Mouse (Mus musculus): ENCODE measurements around the gene Fbxl16. TPM values are rescaled to one million over a fixed set of nuclear protein-coding genes. Genes with fewer than 3 reads are reported as not detected.
"Not testable (repeated sequence)": the region's sequence is repeated elsewhere in the genome, so short reads cannot be mapped to it uniquely, and the experiment has no call there.

Gene Fbxl16
- polyA plus RNA-seq, 1 experiment from 2014 or later = 40.9 TPM

GRCm38 (mm10) chr17:25796211-25796771, 12.6 kb upstream of the Fbxl16 start:
- peak overlapping the region; percentile 96 for H3K4me2 ChIP-seq
- peak overlapping the region; percentile 53 for H3K9ac ChIP-seq (replicated peaks)
- no peaks in the 10 kb centered on the region for H3K9me3 ChIP-seq (replicated peaks)
- ATAC-seq (ENCODE audit: low FRiP score) = no peak
- peaks cover 59% of the 10 kb centered on the region for H3K4me1 ChIP-seq
- H3K27ac ChIP-seq (replicated peaks) = peak overlapping the region; percentile 69
- 2% methylated on average over 37 of the region's 37 CpGs for WGBS
- peak overlapping the region; percentile 57 for H3K4me3 ChIP-seq (replicated peaks)
- H3K36me3 ChIP-seq = no peaks in the 10 kb centered on the region
- H3K27me3 ChIP-seq (replicated peaks) = no peaks in the 10 kb centered on the region

- peak; percentile 54 for ATAC-seq (ENCODE audit: low FRiP score)
- Histone ChIP-seq H3K27ac (replicated peaks) (peak within 1 kb of the TSS; percentile 69), H3K36me3 (no peaks in the 10 kb centered on the region), H3K4me2 (peak within 1 kb of the TSS; percentile 96), H3K27me3 (replicated peaks) (no peaks in the 10 kb centered on the region), H3K4me1 (peaks cover 55% of the 10 kb centered on the region), H3K4me3 (replicated peaks) (peak within 1 kb of the TSS; percentile 57), H3K9me3 (replicated peaks) (no peaks in the 10 kb centered on the region), H3K9ac (replicated peaks) (peak within 1 kb of the TSS; percentile 53)
- under 1% methylated on average over 35 of the region's 35 CpGs for WGBS
Measured at GRCm38 (mm10) chr17:25796951-25797369, 11.9 kb upstream of the Fbxl16 start, which contains the start of gene Metrn. Gene Metrn, minus strand, starts transcription at chr17:25797136.

GRCm38 (mm10) chr17:25801029-25801428, 7.9 kb upstream of the Fbxl16 start:
- no peaks in the 10 kb centered on the region for H3K9me3 ChIP-seq (replicated peaks)
- no peak overlapping the region for H3K4me3 ChIP-seq (replicated peaks)
- no peak for ATAC-seq (ENCODE audit: low FRiP score)
- no peak overlapping the region for H3K9ac ChIP-seq (replicated peaks)
- 8% methylated on average over 6 of the region's 6 CpGs for WGBS
- H3K4me2 ChIP-seq = no peak overlapping the region
- H3K4me1 ChIP-seq = peaks cover 38% of the 10 kb centered on the region
- H3K27ac ChIP-seq (replicated peaks) = no peak overlapping the region
- H3K27me3 ChIP-seq (replicated peaks) = no peaks in the 10 kb centered on the region
- no peaks in the 10 kb centered on the region for H3K36me3 ChIP-seq

GRCm38 (mm10) chr17:25802825-25803517, 5.9 kb upstream of the Fbxl16 start:
- peak overlapping the region; percentile 19 for H3K4me2 ChIP-seq
- H3K36me3 ChIP-seq = no peaks in the 10 kb centered on the region
- peak overlapping the region; percentile 28; the same call in 1 of the 2 replicates for H3K9ac ChIP-seq (replicated peaks)
- H3K4me3 ChIP-seq (replicated peaks) = no peak overlapping the region
- ATAC-seq (ENCODE audit: low FRiP score) = peak; percentile 76
- H3K27ac ChIP-seq (replicated peaks) = peak overlapping the region; percentile 75
- no peaks in the 10 kb centered on the region for H3K27me3 ChIP-seq (replicated peaks)
- H3K9me3 ChIP-seq (replicated peaks) = no peaks in the 10 kb centered on the region
- peaks cover 23% of the 10 kb centered on the region for H3K4me1 ChIP-seq
- WGBS = 4% methylated on average over 10 of the region's 10 CpGs

GRCm38 (mm10) chr17:25806507-25806906, 2.4 kb upstream of the Fbxl16 start:
- Histone ChIP-seq H3K9me3 (replicated peaks) (no peaks in the 10 kb centered on the region), H3K36me3 (no peaks in the 10 kb centered on the region), H3K9ac (replicated peaks) (no peak overlapping the region), H3K27me3 (replicated peaks) (no peaks in the 10 kb centered on the region), H3K4me2 (no peak overlapping the region), H3K4me1 (peaks cover 44% of the 10 kb centered on the region), H3K27ac (replicated peaks) (no peak overlapping the region), H3K4me3 (replicated peaks) (no peak overlapping the region)
- no peak for ATAC-seq (ENCODE audit: low FRiP score)
- WGBS = 76% methylated on average over 4 of the region's 4 CpGs

- not testable (repeated sequence) for H3K27ac ChIP-seq (replicated peaks); H3K9me3 ChIP-seq (replicated peaks); H3K9ac ChIP-seq (replicated peaks); H3K36me3 ChIP-seq; H3K4me3 ChIP-seq (replicated peaks); ATAC-seq (ENCODE audit: low FRiP score); H3K27me3 ChIP-seq (replicated peaks); H3K4me2 ChIP-seq
- peaks cover 49% of the 10 kb centered on the region for H3K4me1 ChIP-seq
- 46% methylated on average over 2 of the region's 2 CpGs for WGBS
Measured at GRCm38 (mm10) chr17:25807452-25807851, 1.4 kb upstream of the Fbxl16 start.

- H3K4me1 ChIP-seq = peaks cover 49% of the 10 kb centered on the region
- WGBS = 26% methylated on average over 5 of the region's 5 CpGs
- H3K27ac ChIP-seq (replicated peaks) = peak overlapping the region; percentile 98
- H3K4me2 ChIP-seq = peak overlapping the region; percentile 94
- H3K27me3 ChIP-seq (replicated peaks) = no peaks in the 10 kb centered on the region
- H3K4me3 ChIP-seq (replicated peaks) = peak overlapping the region; percentile 96
- H3K9me3 ChIP-seq (replicated peaks) = no peaks in the 10 kb centered on the region
- H3K36me3 ChIP-seq = no peaks in the 10 kb centered on the region
- peak overlapping the region; percentile 97 for H3K9ac ChIP-seq (replicated peaks)
- no peak for ATAC-seq (ENCODE audit: low FRiP score)
Measured at GRCm38 (mm10) chr17:25808028-25808427, 857 bp upstream of the Fbxl16 start.

GRCm38 (mm10) chr17:25809606-25810340, 888 bp downstream of the Fbxl16 start:
- Histone ChIP-seq H3K4me3 (replicated peaks) (peak overlapping the region; percentile 96), H3K4me2 (peak overlapping the region; percentile 94), H3K36me3 (no peaks in the 10 kb centered on the region), H3K4me1 (peaks cover 56% of the 10 kb centered on the region), H3K9me3 (replicated peaks) (no peaks in the 10 kb centered on the region), H3K27me3 (replicated peaks) (no peaks in the 10 kb centered on the region), H3K27ac (replicated peaks) (peak overlapping the region; percentile 98), H3K9ac (replicated peaks) (peak overlapping the region; percentile 97)
- 4% methylated on average over 25 of the region's 25 CpGs for WGBS
- ATAC-seq (ENCODE audit: low FRiP score) = peak; percentile 40

GRCm38 (mm10) chr17:25810890-25811289, 2.0 kb downstream of the Fbxl16 start:
- Histone ChIP-seq H3K4me2 (peak overlapping the region; percentile 94), H3K4me3 (replicated peaks) (peak overlapping the region; percentile 96), H3K9me3 (replicated peaks) (no peaks in the 10 kb centered on the region), H3K4me1 (peaks cover 56% of the 10 kb centered on the region), H3K27ac (replicated peaks) (no peak overlapping the region), H3K9ac (replicated peaks) (no peak overlapping the region), H3K36me3 (no peaks in the 10 kb centered on the region), H3K27me3 (replicated peaks) (no peaks in the 10 kb centered on the region)
- no peak for ATAC-seq (ENCODE audit: low FRiP score)
- WGBS = 78% methylated on average over 4 of the region's 4 CpGs

- H3K27me3 ChIP-seq (replicated peaks) = peaks cover 19% of the 10 kb centered on the region
- peaks cover 21% of the 10 kb centered on the region for H3K36me3 ChIP-seq
- H3K27ac ChIP-seq (replicated peaks) = no peak overlapping the region; the same call in 1 of the 2 replicates
- H3K4me3 ChIP-seq (replicated peaks) = peak overlapping the region; percentile 14
- H3K4me2 ChIP-seq = peak overlapping the region; percentile 47
- no peak for ATAC-seq (ENCODE audit: low FRiP score)
- peak overlapping the region; percentile 29; the same call in 1 of the 2 replicates for H3K9ac ChIP-seq (replicated peaks)
- no peaks in the 10 kb centered on the region for H3K9me3 ChIP-seq (replicated peaks)
- WGBS = 2% methylated on average over 20 of the region's 20 CpGs
- peaks cover 48% of the 10 kb centered on the region for H3K4me1 ChIP-seq
Measured at GRCm38 (mm10) chr17:25813471-25813870, 4.6 kb downstream of the Fbxl16 start.

GRCm38 (mm10) chr17:25817662-25818061, 8.8 kb downstream of the Fbxl16 start:
- Histone ChIP-seq H3K4me2 (no peak overlapping the region), H3K9me3 (replicated peaks) (no peaks in the 10 kb centered on the region), H3K4me1 (peaks cover 20% of the 10 kb centered on the region), H3K36me3 (peaks cover 37% of the 10 kb centered on the region), H3K9ac (replicated peaks) (no peak overlapping the region), H3K27me3 (replicated peaks) (peaks cover 38% of the 10 kb centered on the region), H3K4me3 (replicated peaks) (no peak overlapping the region), H3K27ac (replicated peaks) (no peak overlapping the region)
- no peak for ATAC-seq (ENCODE audit: low FRiP score)
- WGBS = 88% methylated on average over 11 of the region's 11 CpGs

All from neural tube, embryonic 15.5 days (tissue).